Mouse (Mus musculus): ENCODE data around the gene Eif6. TPM values are rescaled to one million over a fixed set of nuclear protein-coding genes. Genes with fewer than 3 reads are reported as not detected.
"Not testable (repeated sequence)": the region's sequence is repeated elsewhere in the genome, so short reads cannot be mapped to it uniquely, and the experiment has no call there.

The Eif6 gene
- polyA plus RNA-seq, 1 experiment from 2014 or later = 136 TPM

DNA sequence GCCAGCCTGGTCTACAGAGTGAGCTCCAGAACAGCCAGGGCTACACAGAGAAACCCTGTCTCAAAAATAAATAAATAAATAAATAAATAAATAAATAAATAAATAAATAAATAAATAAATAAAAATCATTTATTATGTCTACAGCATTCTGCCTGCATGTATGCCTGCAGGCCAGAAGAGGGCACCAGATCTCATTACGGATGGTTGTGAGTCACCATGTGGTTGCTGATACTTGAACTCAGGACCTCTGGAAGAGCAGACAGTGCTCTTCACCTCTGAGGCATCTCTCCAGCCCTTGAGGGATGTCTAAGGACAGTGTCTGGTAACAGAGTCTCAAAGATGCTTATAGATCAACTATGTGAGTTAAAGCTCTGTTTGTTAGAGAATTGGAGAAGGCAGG, 5.4 kb upstream of the Eif6 start:
- not testable (repeated sequence) for H3K9ac ChIP-seq (ENCODE audit: low read depth, low read length); H3K36me3 ChIP-seq (ENCODE audit: control insufficient read depth, insufficient read depth, low read length); H3K4me3 ChIP-seq (ENCODE audit: low read depth, low read length); H3K27ac ChIP-seq (ENCODE audit: low read length); H3K4me2 ChIP-seq (ENCODE audit: low read length); ATAC-seq; H3K9me3 ChIP-seq (replicated peaks; ENCODE audit: control insufficient read depth, low read length, poor library complexity, severe bottlenecking); H3K27me3 ChIP-seq (ENCODE audit: control insufficient read depth, insufficient read depth, low read depth, low read length)
- 71% methylated on average over 1 of the region's 1 CpGs for whole genome bisulfite sequencing
- peaks cover 11% of the 10 kb centered on the region for H3K4me1 ChIP-seq (ENCODE audit: control insufficient read depth, insufficient read depth, low read length)

DNA sequence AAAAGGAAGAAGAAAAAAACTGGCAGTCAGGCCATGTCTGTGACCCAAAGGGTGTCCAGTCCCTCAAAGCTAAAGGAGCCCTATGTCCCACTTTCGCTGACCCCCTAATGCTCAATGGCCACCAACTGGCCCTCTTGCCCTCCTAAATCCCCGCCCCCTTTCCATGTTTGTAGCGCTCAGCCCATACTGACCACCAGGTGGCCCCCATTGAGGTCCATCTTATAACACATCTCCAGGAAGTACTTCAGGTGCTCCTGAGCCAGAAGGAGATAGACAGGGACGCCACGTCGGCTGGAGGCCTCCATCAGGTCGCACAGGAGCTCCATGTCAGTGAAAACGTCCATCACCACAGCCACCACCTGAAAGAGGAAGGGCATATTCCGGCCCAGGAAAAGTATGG, 4.6 kb upstream of the Eif6 start:
- Histone ChIP-seq H3K4me3 (ENCODE audit: low read depth, low read length) (no peak overlapping the region), H3K4me1 (ENCODE audit: control insufficient read depth, insufficient read depth, low read length) (peaks cover 11% of the 10 kb centered on the region), H3K27ac (ENCODE audit: low read length) (no peak overlapping the region), H3K36me3 (ENCODE audit: control insufficient read depth, insufficient read depth, low read length) (no peaks in the 10 kb centered on the region), H3K4me2 (ENCODE audit: low read length) (no peak overlapping the region), H3K27me3 (ENCODE audit: control insufficient read depth, insufficient read depth, low read depth, low read length) (no peaks in the 10 kb centered on the region), H3K9ac (ENCODE audit: low read depth, low read length) (no peak overlapping the region), H3K9me3 (replicated peaks; ENCODE audit: control insufficient read depth, low read length, poor library complexity, severe bottlenecking) (no peaks in the 10 kb centered on the region)
- 67% methylated on average over 9 of the region's 9 CpGs for WGBS
- ATAC-seq = no peak

DNA sequence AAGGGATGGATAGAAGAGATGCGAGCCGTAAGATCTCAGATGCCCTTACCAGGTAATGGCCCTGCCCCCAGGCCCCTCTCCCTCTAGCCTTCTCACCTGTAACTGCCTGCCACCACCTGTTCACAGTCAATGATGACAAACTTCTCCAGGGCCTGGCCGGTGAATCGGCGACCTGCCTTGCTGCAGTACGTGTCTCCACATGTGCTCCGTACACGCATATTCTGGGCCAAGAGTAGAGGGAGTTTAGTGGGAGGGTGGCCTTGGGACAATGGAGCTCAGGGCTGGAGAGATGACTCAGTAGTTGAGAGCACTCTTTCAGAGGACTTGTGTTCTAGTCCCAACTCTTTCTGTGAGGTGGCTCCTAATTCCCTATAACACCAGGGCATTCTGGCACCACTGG, 4.1 kb upstream of the Eif6 start:
- H3K9ac ChIP-seq (ENCODE audit: low read depth, low read length) = no peak overlapping the region
- no peak overlapping the region for H3K4me3 ChIP-seq (ENCODE audit: low read depth, low read length)
- ATAC-seq = no peak
- no peaks in the 10 kb centered on the region for H3K27me3 ChIP-seq (ENCODE audit: control insufficient read depth, insufficient read depth, low read depth, low read length)
- no peak overlapping the region for H3K27ac ChIP-seq (ENCODE audit: low read length)
- peaks cover 12% of the 10 kb centered on the region for H3K4me1 ChIP-seq (ENCODE audit: control insufficient read depth, insufficient read depth, low read length)
- H3K36me3 ChIP-seq (ENCODE audit: control insufficient read depth, insufficient read depth, low read length) = no peaks in the 10 kb centered on the region
- H3K4me2 ChIP-seq (ENCODE audit: low read length) = no peak overlapping the region
- H3K9me3 ChIP-seq (replicated peaks; ENCODE audit: control insufficient read depth, low read length, poor library complexity, severe bottlenecking) = no peaks in the 10 kb centered on the region
- 90% methylated on average over 8 of the region's 8 CpGs for WGBS

DNA sequence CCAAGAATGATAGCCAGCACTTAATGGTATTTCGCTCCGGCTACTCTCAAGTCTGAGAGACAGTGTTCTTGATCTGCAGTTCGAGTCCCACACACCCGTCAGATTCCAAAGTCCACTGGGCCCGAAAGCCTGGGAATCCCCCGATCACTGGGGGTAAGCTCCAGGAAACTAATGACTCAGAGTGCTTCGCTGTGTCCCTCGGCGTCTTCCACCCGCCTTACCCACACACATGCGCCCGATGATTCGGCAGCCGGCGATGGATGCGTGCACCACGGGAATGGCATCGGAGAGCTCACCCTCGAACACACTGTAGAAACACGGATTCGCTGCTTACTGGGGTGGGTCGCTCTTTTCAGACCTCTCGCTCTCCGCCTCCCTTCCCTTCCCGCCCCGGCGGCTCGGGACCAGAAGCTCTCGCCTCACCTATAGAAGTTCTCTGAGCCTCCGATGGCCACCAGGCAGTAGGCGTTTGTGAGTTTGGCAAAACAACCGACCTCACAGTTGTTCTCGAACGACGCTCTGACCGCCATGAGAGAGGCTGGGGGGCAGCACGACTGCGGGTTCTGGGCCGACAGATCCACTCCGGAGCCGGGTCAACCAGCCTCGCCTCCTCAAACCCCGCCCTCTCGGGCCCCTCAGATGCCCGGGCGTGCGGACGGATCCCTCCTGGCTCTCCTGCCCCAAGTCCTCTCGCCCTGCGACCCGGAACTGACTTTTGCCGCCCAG, 658 bp downstream of the Eif6 start:
- Histone ChIP-seq H3K27me3 (ENCODE audit: control insufficient read depth, insufficient read depth, low read depth, low read length) (no peaks in the 10 kb centered on the region), H3K27ac (ENCODE audit: low read length) (peak overlapping the region; percentile 87), H3K4me1 (ENCODE audit: control insufficient read depth, insufficient read depth, low read length) (peaks cover 22% of the 10 kb centered on the region), H3K4me3 (ENCODE audit: low read depth, low read length) (peak overlapping the region; percentile 94), H3K36me3 (ENCODE audit: control insufficient read depth, insufficient read depth, low read length) (peaks cover 9% of the 10 kb centered on the region; the same call in 1 of the 2 replicates), H3K9ac (ENCODE audit: low read depth, low read length) (peak overlapping the region; percentile 66), H3K9me3 (replicated peaks; ENCODE audit: control insufficient read depth, low read length, poor library complexity, severe bottlenecking) (no peaks in the 10 kb centered on the region), H3K4me2 (ENCODE audit: low read length) (peak overlapping the region; percentile 82)
- ATAC-seq = peak; percentile 34; the same call in 1 of the 2 replicates
- 3% methylated on average over 50 of the region's 52 CpGs for WGBS

DNA sequence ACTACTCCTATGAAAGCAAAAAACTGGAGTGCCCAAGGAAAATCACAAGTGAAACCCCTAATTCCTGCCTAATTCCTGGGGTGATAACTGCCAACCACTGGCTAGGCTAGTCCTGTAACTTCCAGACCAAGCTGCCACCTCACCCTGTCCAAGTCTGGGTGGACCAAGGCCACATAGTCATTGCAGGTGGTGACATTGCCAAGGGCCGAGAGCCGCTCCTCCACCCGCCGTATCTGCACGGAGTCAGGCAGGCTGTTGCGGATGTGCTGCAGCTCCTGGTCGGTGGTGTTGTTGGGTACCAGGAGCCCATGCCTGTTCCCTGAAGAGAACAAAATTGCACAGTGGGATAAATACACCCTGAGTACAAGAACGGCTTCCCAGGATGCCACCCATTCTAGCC, 3.0 kb downstream of the Eif6 start:
- peaks cover 27% of the 10 kb centered on the region for H3K4me1 ChIP-seq (ENCODE audit: control insufficient read depth, insufficient read depth, low read length)
- 95% methylated on average over 8 of the region's 8 CpGs for WGBS
- peaks cover 9% of the 10 kb centered on the region; the same call in 1 of the 2 replicates for H3K36me3 ChIP-seq (ENCODE audit: control insufficient read depth, insufficient read depth, low read length)
- no peak overlapping the region for H3K27ac ChIP-seq (ENCODE audit: low read length)
- no peak overlapping the region for H3K4me2 ChIP-seq (ENCODE audit: low read length)
- H3K27me3 ChIP-seq (ENCODE audit: control insufficient read depth, insufficient read depth, low read depth, low read length) = no peaks in the 10 kb centered on the region
- ATAC-seq = no peak
- H3K4me3 ChIP-seq (ENCODE audit: low read depth, low read length) = no peak overlapping the region
- H3K9me3 ChIP-seq (replicated peaks; ENCODE audit: control insufficient read depth, low read length, poor library complexity, severe bottlenecking) = no peaks in the 10 kb centered on the region
- no peak overlapping the region for H3K9ac ChIP-seq (ENCODE audit: low read depth, low read length)

DNA sequence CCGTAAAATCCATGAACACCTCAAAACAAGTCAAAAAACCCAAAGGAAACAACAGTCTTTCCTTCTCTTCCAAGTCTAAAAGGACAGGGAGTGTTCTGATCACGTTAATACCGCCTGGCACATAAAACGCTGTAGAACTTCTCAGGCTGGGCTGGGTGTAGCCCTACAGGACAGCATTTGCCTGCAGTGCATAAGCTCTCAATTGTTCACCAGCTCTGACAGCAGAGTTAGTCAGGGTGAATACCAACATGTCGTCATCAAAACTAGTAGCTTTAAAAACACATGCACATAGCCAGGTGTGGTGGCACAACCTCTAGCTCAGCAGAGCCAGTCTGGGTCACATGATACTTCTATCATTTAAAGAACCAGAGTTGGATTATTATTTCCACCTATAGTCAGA, 5.9 kb downstream of the Eif6 start:
- 98% methylated on average over 5 of the region's 5 CpGs for WGBS
- H3K27me3 ChIP-seq (ENCODE audit: control insufficient read depth, insufficient read depth, low read depth, low read length) = no peaks in the 10 kb centered on the region
- no peak for ATAC-seq
- no peaks in the 10 kb centered on the region for H3K9me3 ChIP-seq (replicated peaks; ENCODE audit: control insufficient read depth, low read length, poor library complexity, severe bottlenecking)
- no peak overlapping the region for H3K4me3 ChIP-seq (ENCODE audit: low read depth, low read length)
- H3K36me3 ChIP-seq (ENCODE audit: control insufficient read depth, insufficient read depth, low read length) = peaks cover 9% of the 10 kb centered on the region; the same call in 1 of the 2 replicates
- H3K4me1 ChIP-seq (ENCODE audit: control insufficient read depth, insufficient read depth, low read length) = peaks cover 24% of the 10 kb centered on the region
- no peak overlapping the region for H3K4me2 ChIP-seq (ENCODE audit: low read length)
- no peak overlapping the region for H3K9ac ChIP-seq (ENCODE audit: low read depth, low read length)
- H3K27ac ChIP-seq (ENCODE audit: low read length) = no peak overlapping the region

DNA sequence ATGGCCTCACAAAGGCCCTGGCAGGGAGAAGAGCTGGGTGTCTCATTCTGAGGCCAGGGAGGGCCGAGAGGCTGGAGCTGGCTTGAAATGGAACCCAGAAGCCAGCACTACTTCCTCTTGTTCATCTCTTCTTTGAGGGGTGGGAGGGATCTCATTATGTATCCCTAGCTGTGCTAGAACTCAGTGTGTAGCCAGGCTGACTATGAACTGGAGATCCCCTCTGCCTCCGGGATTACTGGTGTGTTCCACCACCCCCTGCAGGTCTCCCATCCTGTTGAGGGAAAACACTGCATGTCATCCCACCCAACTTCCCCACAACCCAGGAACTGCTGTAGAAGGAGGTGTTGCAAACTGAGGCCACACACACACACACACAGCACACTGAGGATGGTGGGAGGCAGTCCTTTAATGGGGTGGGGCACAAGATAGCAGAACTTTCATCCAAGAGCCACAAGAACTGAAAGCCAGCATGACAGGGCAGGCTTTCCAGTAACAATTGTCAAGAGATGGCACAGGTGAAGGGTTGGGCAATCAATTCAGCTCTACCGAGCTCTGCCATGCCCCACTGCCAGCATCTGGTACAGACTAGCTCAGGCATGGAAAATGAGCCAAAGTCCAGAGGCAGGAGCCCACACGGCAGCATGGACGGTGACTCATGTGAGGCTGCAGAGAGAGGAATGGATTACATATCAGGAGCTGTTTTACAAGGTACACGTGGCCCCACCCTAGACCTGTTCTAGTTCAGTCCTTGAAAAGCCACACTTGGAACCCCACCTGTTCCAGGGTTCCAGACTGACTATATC, 7.1 kb downstream of the Eif6 start:
- peaks cover 15% of the 10 kb centered on the region for H3K4me1 ChIP-seq (ENCODE audit: control insufficient read depth, insufficient read depth, low read length)
- peak overlapping the region; percentile 75 for H3K27ac ChIP-seq (ENCODE audit: low read length)
- no peaks in the 10 kb centered on the region for H3K9me3 ChIP-seq (replicated peaks; ENCODE audit: control insufficient read depth, low read length, poor library complexity, severe bottlenecking)
- H3K27me3 ChIP-seq (ENCODE audit: control insufficient read depth, insufficient read depth, low read depth, low read length) = no peaks in the 10 kb centered on the region
- peak overlapping the region; percentile 53 for H3K4me3 ChIP-seq (ENCODE audit: low read depth, low read length)
- 65% methylated on average over 6 of the region's 6 CpGs for whole genome bisulfite sequencing
- H3K36me3 ChIP-seq (ENCODE audit: control insufficient read depth, insufficient read depth, low read length) = peaks cover 9% of the 10 kb centered on the region; the same call in 1 of the 2 replicates
- ATAC-seq = no peak; the same call in 1 of the 2 replicates
- H3K4me2 ChIP-seq (ENCODE audit: low read length) = peak overlapping the region; percentile 81
- H3K9ac ChIP-seq (ENCODE audit: low read depth, low read length) = peak overlapping the region; percentile 86

DNA sequence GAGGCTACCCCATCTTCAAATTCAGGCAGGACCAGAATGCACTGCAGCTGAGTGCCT, 7.5 kb downstream of the Eif6 start, which contains the start of gene BC029722:
TSS of gene BC029722 (minus strand) at position 35 of the 57 bp plus-strand sequence.
- H3K4me3 ChIP-seq (ENCODE audit: low read depth, low read length) = peak within 1 kb of the TSS; percentile 53
- no peaks in the 10 kb centered on the region for H3K9me3 ChIP-seq (replicated peaks; ENCODE audit: control insufficient read depth, low read length, poor library complexity, severe bottlenecking)
- H3K27ac ChIP-seq (ENCODE audit: low read length) = peak within 1 kb of the TSS; percentile 75
- peak within 1 kb of the TSS; percentile 86 for H3K9ac ChIP-seq (ENCODE audit: low read depth, low read length)
- H3K4me2 ChIP-seq (ENCODE audit: low read length) = peak within 1 kb of the TSS; percentile 81
- peaks cover 15% of the 10 kb centered on the region for H3K4me1 ChIP-seq (ENCODE audit: control insufficient read depth, insufficient read depth, low read length)
- H3K27me3 ChIP-seq (ENCODE audit: control insufficient read depth, insufficient read depth, low read depth, low read length) = no peaks in the 10 kb centered on the region
- ATAC-seq = no peak
- H3K36me3 ChIP-seq (ENCODE audit: control insufficient read depth, insufficient read depth, low read length) = peaks cover 12% of the 10 kb centered on the region

DNA sequence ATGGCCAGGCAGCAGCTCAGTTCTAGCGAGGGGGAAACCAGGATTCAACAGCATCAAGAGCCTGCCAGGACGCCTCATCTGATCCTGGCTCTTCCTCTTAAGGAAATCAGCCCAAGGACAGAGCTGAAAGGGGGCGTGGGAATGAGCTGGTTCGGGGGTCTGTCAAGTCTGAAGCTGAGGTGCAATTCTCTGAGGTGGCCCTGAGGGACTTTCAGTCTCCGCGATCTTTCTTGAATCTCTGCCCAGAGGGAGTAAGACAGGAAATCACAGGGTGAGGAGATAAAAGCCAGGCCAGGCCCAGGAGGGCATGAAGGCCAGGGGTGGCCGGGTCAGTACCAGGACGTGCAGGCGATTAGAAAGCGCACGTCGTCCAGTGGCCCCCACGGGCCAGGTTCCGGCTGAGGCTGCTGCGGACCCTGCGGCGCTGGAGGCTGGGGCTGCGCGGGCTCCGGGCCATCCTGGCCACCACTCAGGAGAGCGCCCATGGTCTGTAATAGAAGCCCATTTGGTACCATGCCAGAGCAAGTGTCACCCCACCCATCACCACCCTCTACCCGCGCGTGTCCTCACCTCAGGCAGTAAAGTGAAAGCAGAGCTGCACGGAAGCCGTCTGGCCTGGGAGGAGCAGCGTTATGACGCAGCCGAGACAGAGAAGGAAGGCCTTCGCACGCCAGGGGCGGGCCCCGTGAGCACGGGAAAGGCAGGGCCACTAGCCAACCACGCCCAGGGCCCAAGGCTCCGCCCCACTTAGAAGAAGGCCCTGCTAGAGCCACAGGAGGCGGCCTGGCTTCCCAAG, 7.9 kb downstream of the Eif6 start:
- H3K4me1 ChIP-seq (ENCODE audit: control insufficient read depth, insufficient read depth, low read length) = peaks cover 15% of the 10 kb centered on the region
- H3K27me3 ChIP-seq (ENCODE audit: control insufficient read depth, insufficient read depth, low read depth, low read length) = no peaks in the 10 kb centered on the region
- peak overlapping the region; percentile 75 for H3K27ac ChIP-seq (ENCODE audit: low read length)
- H3K4me3 ChIP-seq (ENCODE audit: low read depth, low read length) = peak overlapping the region; percentile 53
- WGBS = 3% methylated on average over 37 of the region's 37 CpGs
- no peaks in the 10 kb centered on the region for H3K9me3 ChIP-seq (replicated peaks; ENCODE audit: control insufficient read depth, low read length, poor library complexity, severe bottlenecking)
- peak overlapping the region; percentile 86 for H3K9ac ChIP-seq (ENCODE audit: low read depth, low read length)
- H3K36me3 ChIP-seq (ENCODE audit: control insufficient read depth, insufficient read depth, low read length) = peaks cover 16% of the 10 kb centered on the region
- ATAC-seq = peak; percentile 93
- H3K4me2 ChIP-seq (ENCODE audit: low read length) = peak overlapping the region; percentile 81
